Mouse (Mus musculus) limb, embryonic 14.5 days (tissue): ENCODE measurements around the gene Arhgef5. TPM values are rescaled to one million over a fixed set of nuclear protein-coding genes. Genes with fewer than 3 reads are reported as not detected.

Source experiments
- ATAC-seq: fragments of 200-750 bp; cut with Nextera tagmentation; 2 replicates; pipeline ENCODE4 v1.8.0; 2017; ENCODE audit warnings: low read depth, moderate number of reproducible peaks, moderate TSS enrichment; ENCODE audit not compliant: low FRiP score
- DNase-seq: peaks from one replicate; pipeline ENCODE4 v3.0.0-alpha.2; 2015; ENCODE audit warnings: low spot score
- H3K27ac ChIP-seq: fragments of 300-500 bp; sonication (generic); replicated peaks from 2 replicates; pipeline ENCODE4 v1.5.1; 2014; ENCODE audit warnings: low read depth, mild to moderate bottlenecking, low read length, moderate library complexity, mixed read lengths
- H3K27me3 ChIP-seq: fragments of 300-500 bp; sonication (generic); 2 replicates; pipeline ENCODE4 v1.6.1; 2014; ENCODE audit warnings: low read length, mixed read lengths; ENCODE audit not compliant: control insufficient read depth, insufficient read depth
- H3K36me3 ChIP-seq: fragments of 300-500 bp; sonication (generic); 2 replicates; pipeline ENCODE4 v1.6.1; 2014; ENCODE audit warnings: mild to moderate bottlenecking, low read length, moderate library complexity, mixed read lengths; ENCODE audit not compliant: control insufficient read depth, insufficient read depth
- H3K4me1 ChIP-seq: fragments of 300-500 bp; sonication (generic); 2 replicates; pipeline ENCODE4 v1.6.1; 2014; ENCODE audit warnings: antibody characterized with exemption, low read length, mixed read lengths; ENCODE audit not compliant: control insufficient read depth, insufficient read depth
- H3K4me2 ChIP-seq: fragments of 300-500 bp; sonication (generic); replicated peaks from 2 replicates; pipeline ENCODE4 v1.6.1; 2014; ENCODE audit warnings: low read depth, mild to moderate bottlenecking, low read length, moderate library complexity; ENCODE audit not compliant: severe bottlenecking
- H3K4me3 ChIP-seq: fragments of 300-500 bp; sonication (generic); replicated peaks from 2 replicates; pipeline ENCODE4 v1.5.1; 2014; ENCODE audit warnings: low read length
- H3K9ac ChIP-seq: fragments of 300-500 bp; sonication (generic); 2 replicates; pipeline ENCODE4 v1.6.1; 2014; ENCODE audit warnings: mild to moderate bottlenecking, low read depth, low read length, moderate library complexity; ENCODE audit not compliant: severe bottlenecking
- H3K9me3 ChIP-seq: fragments of 300-500 bp; sonication (generic); 2 replicates; pipeline ENCODE4 v1.6.1; 2016; ENCODE audit warnings: low read length; ENCODE audit not compliant: control insufficient read depth
- POLR2A ChIP-seq: fragments of 200-500 bp; IDR thresholded peaks from 2 replicates; pipeline ENCODE4 v1.8.0; 2012; ENCODE audit warnings: inconsistent platforms, mild to moderate bottlenecking, moderate library complexity, borderline replicate concordance; ENCODE audit not compliant: insufficient read depth, insufficient read length; ENCODE audit errors: extremely low read depth
- WGBS: fragments of 180-500 bp; shearing (Covaris S2); extraction: QIAGEN DNeasy Blood & Tissue Kit; methylation state at CpG from one replicate; pipeline ENCODE4 v1.1.7; 2014; 5-methylcytosine and 5-hydroxymethylcytosine counted together
- polyA plus RNA-seq, 2 experiments: library from polyadenylated mRNA; depleted of rRNA in 1 of 2; stranded (reverse) in 1 of 2; unstranded in 1 of 2; fragments of >200 nt; fragmentation: Nextera tagmentation in 1 of 2; extraction: Ambion mirVana in 1 of 2; gene quantifications; 2 replicates each; pipeline versions ENCODE4 v1.2.1 to v1.2.3; 2012 to 2014

Gene Arhgef5
- polyA plus RNA-seq, 2 experiments = 11.6 to 23.0 TPM

- WGBS = 61% methylated on average over 2 of the region's 2 CpGs
- no peak overlapping the region for H3K27ac ChIP-seq
- DNase-seq (no peak), ATAC-seq (no peak)
- no peaks in the 10 kb centered on the region for H3K4me1 ChIP-seq
- no peaks in the 10 kb centered on the region for H3K9me3 ChIP-seq
- TF ChIP-seq POLR2A = no peak
- no peak overlapping the region for H3K9ac ChIP-seq
- H3K4me2 ChIP-seq = no peak overlapping the region
- H3K4me3 ChIP-seq = no peak overlapping the region
- no peaks in the 10 kb centered on the region for H3K27me3 ChIP-seq
- no peaks in the 10 kb centered on the region for H3K36me3 ChIP-seq
These were observed 73.4 kb downstream of the Arhgef5 start for GRCm38 (mm10) chr6:43338804-43339203.

Other genes with a start within 250 kb of the Arhgef5 start
- gene Olfr441, start 159.2 kb upstream of the Arhgef5 start, polyA plus RNA-seq (2012; rRNA removed) = not detected in 2 replicates
- not detected in 2 replicates for gene Olfr441, start 159.2 kb upstream of the Arhgef5 start, polyA plus RNA-seq (2014; fragmentation: Nextera tagmentation; extraction: Ambion mirVana)
- gene Olfr237-ps1, start 119.0 kb upstream of the Arhgef5 start, polyA plus RNA-seq (2012; rRNA removed) = not detected in 2 replicates
- gene Olfr237-ps1, start 119.0 kb upstream of the Arhgef5 start, polyA plus RNA-seq (2014; fragmentation: Nextera tagmentation; extraction: Ambion mirVana) = not detected in 2 replicates
- gene Olfr437, start 102.3 kb upstream of the Arhgef5 start, polyA plus RNA-seq (2012; rRNA removed) = not detected in 2 replicates
- gene Olfr437, start 102.3 kb upstream of the Arhgef5 start, polyA plus RNA-seq (2014; fragmentation: Nextera tagmentation; extraction: Ambion mirVana) = not detected in 2 replicates
- gene Olfr13, start 93.4 kb upstream of the Arhgef5 start, polyA plus RNA-seq (2012; rRNA removed) = not detected in 2 replicates
- not detected in 2 replicates for gene Olfr13, start 93.4 kb upstream of the Arhgef5 start, polyA plus RNA-seq (2014; fragmentation: Nextera tagmentation; extraction: Ambion mirVana)
- not detected in 2 replicates for gene Olfr435, start 68.4 kb upstream of the Arhgef5 start, polyA plus RNA-seq (2012; rRNA removed)
- gene Olfr435, start 68.4 kb upstream of the Arhgef5 start, polyA plus RNA-seq (2014; fragmentation: Nextera tagmentation; extraction: Ambion mirVana) = not detected in 2 replicates
- gene Olfr434, start 52.6 kb upstream of the Arhgef5 start, polyA plus RNA-seq (2012; rRNA removed) = not detected in 2 replicates
- not detected in 2 replicates for gene Olfr434, start 52.6 kb upstream of the Arhgef5 start, polyA plus RNA-seq (2014; fragmentation: Nextera tagmentation; extraction: Ambion mirVana)
- gene Olfr47, start 34.1 kb upstream of the Arhgef5 start, polyA plus RNA-seq (2012; rRNA removed) = not detected in 2 replicates
- gene Olfr47, start 34.1 kb upstream of the Arhgef5 start, polyA plus RNA-seq (2014; fragmentation: Nextera tagmentation; extraction: Ambion mirVana) = not detected in 2 replicates
- gene Nobox, start 44.0 kb downstream of the Arhgef5 start, polyA plus RNA-seq (2012; rRNA removed) = 0.15 and 0.20 TPM in 2 replicates
- gene Nobox, start 44.0 kb downstream of the Arhgef5 start, polyA plus RNA-seq (2014; fragmentation: Nextera tagmentation; extraction: Ambion mirVana) = 0.22 TPM in 1 of 2 replicates, not detected in the other